Mouse (Mus musculus): ENCODE data around the gene Tada1.

Gene Tada1

GRCm38 (mm10) chr1:166381821-166382220 lies 2.9 kb downstream of the Tada1 start:
- in situ Hi-C loops (cut with MboI; ENCODE audit: low sequenced_read_pairs) = no loop called here

DNA sequence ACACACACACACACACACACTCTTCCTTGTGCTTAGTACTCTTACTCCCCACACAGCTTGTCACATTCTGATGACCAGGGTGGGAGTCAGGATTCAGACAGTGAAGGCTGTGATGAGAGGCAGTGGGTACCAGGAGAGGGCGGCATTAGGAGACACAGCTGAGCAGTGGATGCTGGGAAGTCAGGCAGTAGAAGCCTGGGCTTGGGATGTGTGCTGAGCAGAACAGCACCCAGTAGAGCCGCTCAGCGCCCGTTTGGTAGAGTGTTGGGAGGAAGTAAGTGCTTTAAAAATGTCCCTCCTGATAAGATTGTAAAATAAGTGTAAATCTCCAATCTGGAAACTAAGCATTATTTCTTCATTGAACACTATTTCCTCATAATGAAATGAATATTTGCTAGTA lies 3.7 kb downstream of the Tada1 start:
- in situ Hi-C loops (cut with MboI; ENCODE audit: low sequenced_read_pairs) = no loop called here

DNA sequence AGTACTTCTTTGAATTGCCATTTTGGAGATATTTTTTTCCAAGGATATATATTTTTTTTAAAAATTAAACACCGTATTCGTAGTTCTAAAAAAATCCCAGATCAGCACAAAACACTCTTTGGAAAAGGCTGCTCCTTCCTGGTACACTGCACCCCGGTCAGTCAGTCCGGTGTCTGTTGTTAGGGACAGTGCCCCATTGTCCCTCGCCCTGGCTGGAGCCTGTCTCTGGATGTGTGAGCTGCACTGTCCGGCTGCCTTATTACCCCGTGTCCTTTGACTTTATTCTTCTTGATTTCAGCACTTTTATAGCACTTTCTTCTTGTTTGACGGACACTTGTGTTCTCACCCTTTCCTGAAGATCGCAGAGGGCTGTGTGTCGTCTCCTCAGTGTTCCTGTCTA lies 5.7 kb downstream of the Tada1 start:
- in situ Hi-C loops (cut with MboI; ENCODE audit: low sequenced_read_pairs) = no loop called here

GRCm38 (mm10) chr1:166385431-166385830 lies 6.5 kb downstream of the Tada1 start:
- in situ Hi-C loops (cut with MboI; ENCODE audit: low sequenced_read_pairs) = no loop called here

GRCm38 (mm10) chr1:166388511-166388910 lies 9.6 kb downstream of the Tada1 start:
- in situ Hi-C loops (cut with MboI; ENCODE audit: low sequenced_read_pairs) = no loop called here

DNA sequence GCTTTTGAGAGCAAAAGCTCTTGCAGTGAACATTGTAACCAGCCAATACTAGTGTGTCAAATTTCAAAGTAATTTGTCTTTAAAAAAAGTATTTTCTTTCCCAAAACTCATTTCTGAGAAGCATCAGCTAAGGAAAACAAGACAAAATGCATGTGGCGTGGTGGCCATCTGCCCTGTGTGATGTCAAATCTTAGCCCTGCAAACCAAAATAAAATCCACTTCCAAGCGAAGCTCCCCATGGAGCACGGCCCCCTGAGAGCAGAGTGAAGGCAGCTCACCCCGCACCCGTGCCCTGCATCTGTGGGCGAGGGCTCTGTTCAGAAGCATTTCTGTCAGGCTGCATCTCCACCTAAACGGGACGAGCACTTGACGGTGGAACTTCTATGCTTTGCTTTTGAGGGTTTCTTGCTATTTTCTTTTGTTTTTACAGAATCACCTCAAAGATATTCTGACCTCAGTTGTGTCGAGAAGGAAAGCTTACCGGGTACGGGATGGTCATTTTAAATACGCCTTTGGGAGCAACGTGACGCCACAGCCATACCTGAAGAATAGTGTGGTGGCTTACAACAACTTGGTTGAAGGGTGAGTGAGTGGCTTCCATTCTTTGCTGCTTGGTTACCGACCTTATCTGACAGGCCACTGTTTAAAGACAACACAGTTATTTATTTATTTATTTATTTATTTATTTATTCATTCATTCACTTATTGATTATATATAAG lies 10.7 kb downstream of the Tada1 start:
- in situ Hi-C loops (cut with MboI; ENCODE audit: low sequenced_read_pairs) = no loop called here

- in situ Hi-C loops (cut with MboI; ENCODE audit: low sequenced_read_pairs) = no loop called here
Observed at GRCm38 (mm10) chr1:166391671-166392070, 12.8 kb downstream of the Tada1 start.

GRCm38 (mm10) chr1:166394770-166395169 lies 15.9 kb downstream of the Tada1 start:
- in situ Hi-C loops (cut with MboI; ENCODE audit: low sequenced_read_pairs) = no loop called here

DNA sequence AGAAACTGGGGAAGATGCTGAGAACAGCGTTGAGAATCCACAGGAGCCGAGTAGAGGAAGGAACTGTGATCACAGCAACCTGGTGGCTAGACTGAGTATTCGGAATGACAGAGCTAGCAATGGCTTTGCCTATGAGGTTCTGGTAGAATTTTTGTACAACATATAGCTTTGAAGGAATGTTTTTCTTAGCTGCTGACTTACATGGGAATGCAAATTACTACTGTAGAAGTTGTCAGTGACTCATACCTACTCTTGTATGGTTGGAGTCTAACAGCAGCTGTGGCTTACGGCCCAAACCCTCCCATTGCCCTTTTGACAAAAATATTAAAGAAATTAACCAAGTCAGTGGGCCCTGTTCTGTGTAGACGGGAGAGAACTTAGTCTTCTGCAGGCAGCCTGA lies 16.8 kb downstream of the Tada1 start:
- in situ Hi-C loops (cut with MboI; ENCODE audit: low sequenced_read_pairs) = no loop called here

DNA sequence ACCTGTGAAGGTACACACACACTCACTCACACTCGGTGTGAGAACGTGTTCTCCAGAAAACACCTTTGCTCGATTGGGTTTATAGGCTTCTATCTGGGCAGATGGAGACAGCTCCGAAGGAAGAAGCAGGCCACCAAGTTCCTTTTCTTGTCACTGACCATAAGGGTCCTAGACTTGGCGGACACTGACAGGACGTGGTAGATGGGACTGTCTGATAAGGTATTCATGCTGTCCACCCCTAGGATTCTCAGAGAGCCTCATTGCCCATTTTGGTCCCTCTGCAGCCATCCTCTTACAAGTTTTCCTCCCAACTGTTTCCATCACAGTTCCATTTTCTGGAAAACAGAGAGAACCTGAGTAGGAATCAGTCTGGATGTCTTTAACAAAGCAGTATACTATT lies 17.5 kb downstream of the Tada1 start:
- in situ Hi-C loops (cut with MboI; ENCODE audit: low sequenced_read_pairs) = no loop called here

DNA sequence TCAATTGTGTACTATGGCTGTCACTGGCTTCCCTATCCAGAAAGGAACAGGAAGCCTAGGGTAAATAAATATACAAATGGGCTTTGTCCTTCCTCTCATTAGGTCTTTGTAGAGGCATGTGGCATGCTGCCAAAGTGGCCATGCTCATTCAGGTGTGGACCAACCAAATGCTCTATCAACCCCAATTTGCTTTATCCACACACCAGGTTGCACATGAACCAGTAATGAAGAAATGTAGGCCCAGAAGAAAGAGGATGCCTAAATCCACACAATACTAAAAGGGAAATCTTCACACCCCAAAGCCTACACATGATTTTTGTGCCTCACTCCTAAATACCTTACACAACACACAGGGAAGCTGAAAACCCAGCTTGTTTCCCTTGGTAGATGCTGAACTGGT lies 22.6 kb downstream of the Tada1 start:
- in situ Hi-C loops (cut with MboI; ENCODE audit: low sequenced_read_pairs) = no loop called here

GRCm38 (mm10) chr1:166402003-166402402 lies 23.1 kb downstream of the Tada1 start:
- in situ Hi-C loops (cut with MboI; ENCODE audit: low sequenced_read_pairs) = no loop called here

DNA sequence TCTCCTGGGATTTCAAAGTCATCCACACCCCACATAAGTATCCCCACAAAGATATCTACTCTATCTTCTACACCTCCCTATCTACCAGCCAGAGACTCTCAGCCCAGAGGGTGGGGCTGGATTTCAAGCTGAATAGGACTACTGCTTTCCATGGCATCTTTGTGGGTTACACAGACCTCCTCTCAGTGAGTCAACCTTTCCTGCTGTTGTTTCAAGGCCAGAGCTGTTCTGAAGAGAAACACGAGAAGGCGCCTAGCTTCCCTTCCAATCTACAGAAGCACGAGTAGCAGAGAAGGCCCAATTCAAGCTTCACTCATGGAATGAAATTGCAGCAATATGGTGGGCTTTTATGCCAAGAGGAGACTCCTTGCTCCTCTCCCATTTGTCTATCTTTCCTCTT lies 24.9 kb downstream of the Tada1 start:
- in situ Hi-C loops (cut with MboI; ENCODE audit: low sequenced_read_pairs) = no loop called here

- in situ Hi-C loops (cut with MboI; ENCODE audit: low sequenced_read_pairs) = no loop called here
Observed at GRCm38 (mm10) chr1:166409177-166409700, 30.3 kb downstream of the Tada1 start.

DNA sequence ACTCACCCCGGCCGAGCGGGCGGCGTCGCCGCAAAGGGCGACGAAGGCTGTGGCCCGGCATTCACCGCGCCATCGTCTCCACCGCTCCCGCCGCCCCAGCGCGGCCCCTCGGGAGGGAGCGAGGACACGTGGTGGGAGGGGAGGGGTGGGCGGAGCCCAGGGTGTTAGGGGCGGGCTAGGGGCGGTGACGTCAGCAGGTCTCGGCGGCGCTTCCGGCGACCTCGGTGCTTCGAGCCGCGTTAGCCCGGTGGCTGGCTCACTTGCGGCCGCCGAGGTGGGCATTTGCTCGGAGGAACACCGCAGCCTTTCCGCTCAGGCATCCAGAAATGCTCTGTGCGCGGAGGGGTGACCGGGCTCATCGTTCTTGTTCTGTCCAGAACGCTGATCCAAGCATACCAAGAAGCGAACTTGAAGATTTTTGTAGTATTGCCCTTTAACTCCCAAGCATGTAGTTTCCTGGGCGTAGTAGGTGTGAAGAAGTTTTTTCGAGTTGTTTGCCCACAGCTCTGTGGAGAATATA lies 30.9 kb downstream of the Tada1 start, which contains the start of gene Pogk:
TSS of gene Pogk (minus strand) at position 163 of the 520 bp plus-strand sequence.
- in situ Hi-C loops (cut with MboI; ENCODE audit: low sequenced_read_pairs) = no loop called here

GRCm38 (mm10) chr1:166411541-166411940 lies 32.6 kb downstream of the Tada1 start:
- in situ Hi-C loops (cut with MboI; ENCODE audit: low sequenced_read_pairs) = no loop called here

GRCm38 (mm10) chr1:166412266-166412665 lies 33.4 kb downstream of the Tada1 start:
- in situ Hi-C loops (cut with MboI; ENCODE audit: low sequenced_read_pairs) = no loop called here

DNA sequence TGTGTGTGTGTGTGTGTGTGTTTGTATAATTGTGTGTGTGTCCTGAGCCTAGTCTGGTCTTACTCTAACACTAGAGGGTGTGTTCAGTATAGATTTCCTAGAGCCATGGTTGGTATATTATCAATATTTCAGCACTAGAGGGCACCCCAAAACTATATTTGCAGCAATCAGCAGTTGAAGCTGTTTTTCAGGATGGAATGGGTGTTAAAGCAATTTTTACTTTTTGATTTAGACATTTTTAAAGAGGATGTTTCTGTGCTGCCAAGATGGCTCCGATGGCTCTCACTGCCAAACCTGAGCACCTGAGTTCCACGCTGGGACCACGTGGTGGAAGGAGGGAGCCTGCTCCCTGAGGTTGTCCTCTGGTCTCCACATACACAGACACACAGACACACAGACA lies 50.2 kb downstream of the Tada1 start:
- in situ Hi-C loops (cut with MboI; ENCODE audit: low sequenced_read_pairs) = loop anchor here (25.0 kb wide), 1 partner anchor 308 kb away; no protein-coding TSS in a partner anchor

- in situ Hi-C loops (cut with MboI; ENCODE audit: low sequenced_read_pairs) = loop anchor here (10.0 to 25.0 kb wide), 2 partner anchors 307 to 785 kb away; no protein-coding TSS in a partner anchor
Observed at GRCm38 (mm10) chr1:166429809-166430431, 51.0 kb downstream of the Tada1 start.

- in situ Hi-C loops (cut with MboI; ENCODE audit: low sequenced_read_pairs) = loop anchor here (10.0 to 25.0 kb wide), 2 partner anchors 298 to 775 kb away; no protein-coding TSS in a partner anchor
Observed at GRCm38 (mm10) chr1:166439426-166439825, 60.5 kb downstream of the Tada1 start.

DNA sequence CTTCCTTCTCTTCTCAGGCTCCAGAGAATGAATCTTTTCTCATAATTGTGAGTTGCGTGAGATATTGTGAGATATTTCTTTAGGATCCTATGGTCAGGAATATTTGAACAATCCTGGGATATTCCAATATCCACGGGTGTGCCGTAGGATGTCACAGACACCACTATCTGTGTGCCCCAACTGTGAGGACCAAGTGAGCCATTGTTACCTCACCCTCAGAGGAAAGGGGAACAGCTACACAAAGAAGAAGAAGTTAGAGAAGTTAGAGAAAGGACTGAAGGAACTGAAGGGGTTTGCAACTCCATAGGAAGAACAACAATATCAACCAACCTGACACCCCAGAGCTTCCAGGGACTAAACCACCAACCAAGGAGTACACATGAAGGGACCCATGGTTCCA lies 63.1 kb downstream of the Tada1 start:
- in situ Hi-C loops (cut with MboI; ENCODE audit: low sequenced_read_pairs) = loop anchor here (25.0 kb wide), 1 partner anchor 295 kb away; no protein-coding TSS in a partner anchor

Measured in CH12F3 (cell line).